Mouse (Mus musculus) kidney, adult 10 weeks (tissue): Measurements from ENCODE around the gene Krtap29-1. TPM values are rescaled to one million over a fixed set of nuclear protein-coding genes. Genes with fewer than 3 reads are reported as not detected.

Experiments
- polyA plus RNA-seq: library from polyadenylated mRNA; stranded (reverse); fragments of 350-450 nt; fragmentation: Illumina TruSeq; extraction: RNeasy Lipid Tissue Mini Kit (QIAGEN cat#74804); gene quantifications from one replicate; pipeline ENCODE4 v1.2.3, GENCODE M21; 2014; ENCODE audit warnings: low read depth, low replicate concordance

Krtap29-1 gene
- not detected for polyA plus RNA-seq

GRCm38 (mm10) chr11:99978953-99979352 is at the start of gene Krtap29-1:
Gene Krtap29-1, minus strand, starts transcription at chr11:99979053.

GRCm38 (mm10) chr11:100016112-100016511 is 37.3 kb upstream of the Krtap29-1 start, which contains the start of gene Krt33a:
Gene Krt33a, minus strand, starts transcription at chr11:100016212.

GRCm38 (mm10) chr11:99993620-99994383 is 14.9 kb upstream of the Krtap29-1 start, which contains the start of gene Krtap17-1:
Gene Krtap17-1, minus strand, starts transcription at chr11:99993994.

GRCm38 (mm10) chr11:99986180-99986647 is 7.4 kb upstream of the Krtap29-1 start, which contains the start of gene Krtap16-1:
Gene Krtap16-1, minus strand, starts transcription at chr11:99986597.

GRCm38 (mm10) chr11:99948175-99948574 is 30.7 kb downstream of the Krtap29-1 start, which contains the start of gene Krtap9-5:
Gene Krtap9-5, plus strand, starts transcription at chr11:99948475.

GRCm38 (mm10) chr11:99935991-99936390 is 42.9 kb downstream of the Krtap29-1 start, which contains the start of gene Krtap31-2:
Gene Krtap31-2, plus strand, starts transcription at chr11:99936291.

Other genes with a start within 250 kb of the Krtap29-1 start
- gene Gm14180, start 244.8 kb downstream of the Krtap29-1 start, polyA plus RNA-seq = not detected
- not detected for gene Gm11595, start 206.1 kb downstream of the Krtap29-1 start, polyA plus RNA-seq
- gene Krtap4-8, start 198.3 kb downstream of the Krtap29-1 start, polyA plus RNA-seq = not detected
- gene Krtap4-9, start 193.9 kb downstream of the Krtap29-1 start, polyA plus RNA-seq = not detected
- not detected for gene Gm11596, start 185.6 kb downstream of the Krtap29-1 start, polyA plus RNA-seq
- not detected for gene Gm11569, start 180.1 kb downstream of the Krtap29-1 start, polyA plus RNA-seq
- not detected for gene Gm11554, start 174.6 kb downstream of the Krtap29-1 start, polyA plus RNA-seq
- gene Krtap4-13, start 169.2 kb downstream of the Krtap29-1 start, polyA plus RNA-seq = not detected
- gene Gm11564, start 163.4 kb downstream of the Krtap29-1 start, polyA plus RNA-seq = not detected
- not detected for gene 2300003K06Rik, start 141.0 kb downstream of the Krtap29-1 start, polyA plus RNA-seq
- gene Krtap4-16, start 127.4 kb downstream of the Krtap29-1 start, polyA plus RNA-seq = not detected
- not detected for gene Gm11568, start 121.1 kb downstream of the Krtap29-1 start, polyA plus RNA-seq
- not detected for gene Gm11559, start 114.6 kb downstream of the Krtap29-1 start, polyA plus RNA-seq
- not detected for gene Krtap9-1, start 105.7 kb downstream of the Krtap29-1 start, polyA plus RNA-seq
- gene Gm11567, start 99.9 kb downstream of the Krtap29-1 start, polyA plus RNA-seq = not detected
- gene Krtap31-1, start 71.1 kb downstream of the Krtap29-1 start, polyA plus RNA-seq = not detected
- not detected for gene Gm11565, start 64.3 kb downstream of the Krtap29-1 start, polyA plus RNA-seq
- gene Krtap31-2, start 42.8 kb downstream of the Krtap29-1 start, polyA plus RNA-seq = not detected
- not detected for gene Krtap9-5, start 30.6 kb downstream of the Krtap29-1 start, polyA plus RNA-seq
- gene Krtap16-1, start 7.5 kb upstream of the Krtap29-1 start, polyA plus RNA-seq = not detected
- not detected for gene Krtap17-1, start 14.9 kb upstream of the Krtap29-1 start, polyA plus RNA-seq
- not detected for gene Krt33a, start 37.2 kb upstream of the Krtap29-1 start, polyA plus RNA-seq
- not detected for gene Krt33b, start 50.8 kb upstream of the Krtap29-1 start, polyA plus RNA-seq
- not detected for gene Krt34, start 62.5 kb upstream of the Krtap29-1 start, polyA plus RNA-seq
- not detected for gene Krt31, start 71.5 kb upstream of the Krtap29-1 start, polyA plus RNA-seq
- gene Krt32, start 109.2 kb upstream of the Krtap29-1 start, polyA plus RNA-seq = not detected
- gene Krt35, start 117.2 kb upstream of the Krtap29-1 start, polyA plus RNA-seq = not detected
- gene Krt36, start 126.6 kb upstream of the Krtap29-1 start, polyA plus RNA-seq = not detected
- not detected for gene Krt13, start 142.5 kb upstream of the Krtap29-1 start, polyA plus RNA-seq
- not detected for gene Krt15, start 156.9 kb upstream of the Krtap29-1 start, polyA plus RNA-seq
- gene Krt19, start 169.6 kb upstream of the Krtap29-1 start, polyA plus RNA-seq = not detected
- not detected for gene Krt9, start 214.2 kb upstream of the Krtap29-1 start, polyA plus RNA-seq
- not detected for gene Krt14, start 228.5 kb upstream of the Krtap29-1 start, polyA plus RNA-seq